Mouse (Mus musculus): Measurements from ENCODE around the gene Gm13279.
"Not testable (repeated sequence)": the region's sequence is repeated elsewhere in the genome, so short reads cannot be mapped to it uniquely, and the experiment has no call there.

Gm13279 gene

DNA sequence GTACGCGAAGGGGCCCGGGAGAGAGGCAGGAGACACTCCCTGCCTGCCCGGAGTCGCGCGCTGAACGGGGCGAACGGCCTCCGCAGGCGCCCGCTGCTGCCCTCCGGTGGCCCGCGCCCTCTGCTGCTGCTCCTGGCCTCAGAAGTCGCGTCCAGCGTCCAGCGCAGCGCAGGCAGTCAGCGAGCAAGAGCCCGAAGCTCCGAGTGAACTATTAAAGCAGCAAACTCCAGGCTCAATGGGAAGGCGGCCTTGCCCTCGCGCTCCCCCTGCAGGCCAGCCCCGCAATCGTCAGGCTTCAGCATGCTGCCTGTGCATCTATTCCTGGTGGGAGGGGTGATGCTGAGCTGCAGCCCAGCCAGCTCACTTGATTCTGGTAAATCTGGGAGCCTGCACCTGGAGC is 17.6 kb upstream of the Gm13279 start, which contains the start of gene Gm13272:
Gm13272 (plus strand) TSS at position 301 of the 400 bp plus-strand sequence.
- not testable (repeated sequence) for H3K36me3 ChIP-seq (ENCODE audit: insufficient read depth, low read length); H3K9me3 ChIP-seq (ENCODE audit: low read length); H3K4me1 ChIP-seq (replicated peaks; ENCODE audit: low read depth, low read length); H3K4me3 ChIP-seq (replicated peaks; ENCODE audit: low read length); H3K27me3 ChIP-seq (ENCODE audit: insufficient read depth, low read length)

DNA sequence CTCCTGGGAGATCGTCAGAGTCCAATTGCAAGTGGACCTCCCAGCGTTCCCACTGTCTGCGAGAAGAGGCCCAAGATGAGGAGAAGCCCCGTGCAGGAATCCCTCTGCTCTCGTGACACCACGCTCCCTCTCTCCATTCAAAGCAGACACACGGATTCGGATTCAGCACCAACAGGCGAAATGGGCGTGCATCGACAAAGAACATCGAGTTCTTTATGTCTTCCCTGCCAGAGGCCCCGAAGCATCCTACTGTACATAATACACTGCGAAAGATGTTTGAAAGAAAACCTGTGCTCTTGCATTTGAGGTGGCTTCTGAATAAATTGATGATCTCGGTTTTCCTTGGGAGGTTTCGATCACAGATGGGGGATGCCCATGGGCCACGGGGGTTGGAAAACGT is 16.9 kb upstream of the Gm13279 start:
- H3K4me3 ChIP-seq (replicated peaks; ENCODE audit: low read length); H3K9me3 ChIP-seq (ENCODE audit: low read length); H3K36me3 ChIP-seq (ENCODE audit: insufficient read depth, low read length); H3K4me1 ChIP-seq (replicated peaks; ENCODE audit: low read depth, low read length); H3K27me3 ChIP-seq (ENCODE audit: insufficient read depth, low read length): not testable (repeated sequence)

DNA sequence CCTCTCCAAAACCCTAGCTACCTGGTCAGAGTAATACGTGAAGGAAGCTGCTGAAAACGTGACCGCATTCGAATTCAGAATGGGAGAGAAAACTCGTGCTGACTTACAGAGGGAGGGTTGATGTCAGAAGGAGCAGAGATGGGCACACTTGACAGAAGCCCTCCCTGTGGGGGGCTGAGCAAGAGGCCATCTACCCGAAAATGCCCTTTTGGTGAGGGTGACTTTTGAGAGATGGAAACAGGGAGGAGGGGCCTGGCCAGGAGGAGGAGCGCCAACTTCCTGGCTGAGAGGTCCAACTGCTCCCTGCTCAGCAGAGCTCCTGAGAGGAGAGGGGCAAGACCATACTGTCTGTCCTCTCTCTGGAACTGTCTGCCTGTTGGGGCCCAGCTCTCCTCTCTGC is 15.4 kb upstream of the Gm13279 start, which contains the start of gene Ifnz:
Ifnz (plus strand) TSS at position 301 of the 400 bp plus-strand sequence.
- H3K9me3 ChIP-seq (ENCODE audit: low read length); H3K36me3 ChIP-seq (ENCODE audit: insufficient read depth, low read length); H3K27me3 ChIP-seq (ENCODE audit: insufficient read depth, low read length); H3K4me3 ChIP-seq (replicated peaks; ENCODE audit: low read length); H3K4me1 ChIP-seq (replicated peaks; ENCODE audit: low read depth, low read length): not testable (repeated sequence)

DNA sequence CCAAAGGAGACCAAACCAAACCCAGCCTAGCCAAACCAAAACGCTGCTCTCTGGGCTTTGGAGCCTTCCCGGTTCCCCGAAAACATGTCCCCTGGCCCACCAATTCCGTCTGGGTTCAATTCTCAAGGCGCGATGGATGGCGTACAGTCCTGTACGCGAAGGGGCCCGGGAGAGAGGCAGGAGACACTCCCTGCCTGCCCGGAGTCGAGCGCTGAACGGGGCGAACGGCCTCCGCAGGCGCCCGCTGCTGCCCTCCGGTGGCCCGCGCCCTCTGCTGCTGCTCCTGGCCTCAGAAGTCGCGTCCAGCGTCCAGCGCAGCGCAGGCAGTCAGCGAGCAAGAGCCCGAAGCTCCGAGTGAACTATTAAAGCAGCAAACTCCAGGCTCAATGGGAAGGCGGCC is 14.9 kb upstream of the Gm13279 start:
- not testable (repeated sequence) for H3K4me1 ChIP-seq (replicated peaks; ENCODE audit: low read depth, low read length); H3K9me3 ChIP-seq (ENCODE audit: low read length); H3K4me3 ChIP-seq (replicated peaks; ENCODE audit: low read length); H3K36me3 ChIP-seq (ENCODE audit: insufficient read depth, low read length); H3K27me3 ChIP-seq (ENCODE audit: insufficient read depth, low read length)

DNA sequence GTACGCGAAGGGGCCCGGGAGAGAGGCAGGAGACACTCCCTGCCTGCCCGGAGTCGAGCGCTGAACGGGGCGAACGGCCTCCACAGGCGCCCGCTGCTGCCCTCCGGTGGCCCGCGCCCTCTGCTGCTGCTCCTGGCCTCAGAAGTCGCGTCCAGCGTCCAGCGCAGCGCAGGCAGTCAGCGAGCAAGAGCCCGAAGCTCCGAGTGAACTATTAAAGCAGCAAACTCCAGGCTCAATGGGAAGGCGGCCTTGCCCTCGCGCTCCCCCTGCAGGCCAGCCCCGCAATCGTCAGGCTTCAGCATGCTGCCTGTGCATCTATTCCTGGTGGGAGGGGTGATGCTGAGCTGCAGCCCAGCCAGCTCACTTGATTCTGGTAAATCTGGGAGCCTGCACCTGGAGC is 11.8 kb upstream of the Gm13279 start, which contains the start of gene Gm13276:
Gm13276 (plus strand) TSS at position 301 of the 400 bp plus-strand sequence.
- not testable (repeated sequence) for H3K4me3 ChIP-seq (replicated peaks; ENCODE audit: low read length); H3K27me3 ChIP-seq (ENCODE audit: insufficient read depth, low read length); H3K9me3 ChIP-seq (ENCODE audit: low read length); H3K4me1 ChIP-seq (replicated peaks; ENCODE audit: low read depth, low read length); H3K36me3 ChIP-seq (ENCODE audit: insufficient read depth, low read length)

DNA sequence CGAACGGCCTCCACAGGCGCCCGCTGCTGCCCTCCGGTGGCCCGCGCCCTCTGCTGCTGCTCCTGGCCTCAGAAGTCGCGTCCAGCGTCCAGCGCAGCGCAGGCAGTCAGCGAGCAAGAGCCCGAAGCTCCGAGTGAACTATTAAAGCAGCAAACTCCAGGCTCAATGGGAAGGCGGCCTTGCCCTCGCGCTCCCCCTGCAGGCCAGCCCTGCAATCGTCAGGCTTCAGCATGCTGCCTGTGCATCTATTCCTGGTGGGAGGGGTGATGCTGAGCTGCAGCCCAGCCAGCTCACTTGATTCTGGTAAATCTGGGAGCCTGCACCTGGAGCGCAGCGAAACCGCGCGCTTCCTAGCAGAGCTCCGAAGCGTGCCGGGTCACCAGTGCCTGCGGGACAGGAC is 8.8 kb upstream of the Gm13279 start, which contains the start of gene Gm13277:
Gm13277 (plus strand) TSS at position 231 of the 400 bp plus-strand sequence.
- H3K4me3 ChIP-seq (replicated peaks; ENCODE audit: low read length); H3K9me3 ChIP-seq (ENCODE audit: low read length); H3K27me3 ChIP-seq (ENCODE audit: insufficient read depth, low read length); H3K36me3 ChIP-seq (ENCODE audit: insufficient read depth, low read length); H3K4me1 ChIP-seq (replicated peaks; ENCODE audit: low read depth, low read length): not testable (repeated sequence)

DNA sequence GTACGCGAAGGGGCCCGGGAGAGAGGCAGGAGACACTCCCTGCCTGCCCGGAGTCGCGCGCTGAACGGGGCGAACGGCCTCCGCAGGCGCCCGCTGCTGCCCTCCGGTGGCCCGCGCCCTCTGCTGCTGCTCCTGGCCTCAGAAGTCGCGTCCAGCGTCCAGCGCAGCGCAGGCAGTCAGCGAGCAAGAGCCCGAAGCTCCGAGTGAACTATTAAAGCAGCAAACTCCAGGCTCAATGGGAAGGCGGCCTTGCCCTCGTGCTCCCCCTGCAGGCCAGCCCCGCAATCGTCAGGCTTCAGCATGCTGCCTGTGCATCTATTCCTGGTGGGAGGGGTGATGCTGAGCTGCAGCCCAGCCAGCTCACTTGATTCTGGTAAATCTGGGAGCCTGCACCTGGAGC is 5.9 kb upstream of the Gm13279 start, which contains the start of gene Gm13278:
Gm13278 (plus strand) TSS at position 301 of the 400 bp plus-strand sequence.
- H3K4me3 ChIP-seq (replicated peaks; ENCODE audit: low read length); H3K27me3 ChIP-seq (ENCODE audit: insufficient read depth, low read length); H3K9me3 ChIP-seq (ENCODE audit: low read length); H3K36me3 ChIP-seq (ENCODE audit: insufficient read depth, low read length); H3K4me1 ChIP-seq (replicated peaks; ENCODE audit: low read depth, low read length): not testable (repeated sequence)

DNA sequence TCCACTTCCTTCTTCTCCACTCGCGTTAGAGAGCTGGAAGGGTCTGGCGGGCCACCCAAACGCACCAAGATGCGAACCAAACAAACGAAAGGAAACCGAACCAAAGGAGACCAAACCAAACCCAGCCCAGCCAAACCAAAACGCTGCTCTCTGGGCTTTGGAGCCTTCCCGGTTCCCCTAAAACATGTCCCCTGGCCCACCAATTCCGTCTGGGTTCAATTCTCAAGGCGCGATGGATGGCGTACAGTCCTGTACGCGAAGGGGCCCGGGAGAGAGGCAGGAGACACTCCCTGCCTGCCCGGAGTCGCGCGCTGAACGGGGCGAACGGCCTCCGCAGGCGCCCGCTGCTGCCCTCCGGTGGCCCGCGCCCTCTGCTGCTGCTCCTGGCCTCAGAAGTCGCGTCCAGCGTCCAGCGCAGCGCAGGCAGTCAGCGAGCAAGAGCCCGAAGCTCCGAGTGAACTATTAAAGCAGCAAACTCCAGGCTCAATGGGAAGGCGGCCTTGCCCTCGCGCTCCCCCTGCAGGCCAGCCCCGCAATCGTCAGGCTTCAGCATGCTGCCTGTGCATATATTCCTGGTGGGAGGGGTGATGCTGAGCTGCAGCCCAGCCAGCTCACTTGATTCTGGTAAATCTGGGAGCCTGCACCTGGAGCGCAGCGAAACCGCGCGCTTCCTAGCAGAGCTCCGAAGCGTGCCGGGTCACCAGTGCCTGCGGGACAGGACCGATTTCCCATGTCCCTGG is 3.1 kb upstream of the Gm13279 start, which contains the start of gene Gm13275:
Gm13275 (plus strand) TSS at position 552 of the 740 bp plus-strand sequence.
- not testable (repeated sequence) for H3K9me3 ChIP-seq (ENCODE audit: low read length); H3K4me1 ChIP-seq (replicated peaks; ENCODE audit: low read depth, low read length); H3K4me3 ChIP-seq (replicated peaks; ENCODE audit: low read length); H3K27me3 ChIP-seq (ENCODE audit: insufficient read depth, low read length); H3K36me3 ChIP-seq (ENCODE audit: insufficient read depth, low read length)

DNA sequence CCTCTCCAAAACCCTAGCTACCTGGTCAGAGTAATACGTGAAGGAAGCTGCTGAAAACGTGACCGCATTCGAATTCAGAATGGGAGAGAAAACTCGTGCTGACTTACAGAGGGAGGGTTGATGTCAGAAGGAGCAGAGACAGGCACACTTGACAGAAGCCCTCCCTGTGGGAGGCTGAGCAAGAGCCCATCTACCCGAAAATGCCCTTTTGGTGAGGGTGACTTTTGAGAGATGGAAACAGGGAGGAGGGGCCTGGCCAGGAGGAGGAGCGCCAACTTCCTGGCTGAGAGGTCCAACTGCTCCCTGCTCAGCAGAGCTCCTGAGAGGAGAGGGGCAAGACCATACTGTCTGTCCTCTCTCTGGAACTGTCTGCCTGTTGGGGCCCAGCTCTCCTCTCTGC is 2.2 kb downstream of the Gm13279 start, which contains the start of gene Gm13285:
Gm13285 (plus strand) TSS at position 301 of the 400 bp plus-strand sequence.
- not testable (repeated sequence) for H3K4me1 ChIP-seq (replicated peaks; ENCODE audit: low read depth, low read length); H3K27me3 ChIP-seq (ENCODE audit: insufficient read depth, low read length); H3K4me3 ChIP-seq (replicated peaks; ENCODE audit: low read length); H3K36me3 ChIP-seq (ENCODE audit: insufficient read depth, low read length); H3K9me3 ChIP-seq (ENCODE audit: low read length)

DNA sequence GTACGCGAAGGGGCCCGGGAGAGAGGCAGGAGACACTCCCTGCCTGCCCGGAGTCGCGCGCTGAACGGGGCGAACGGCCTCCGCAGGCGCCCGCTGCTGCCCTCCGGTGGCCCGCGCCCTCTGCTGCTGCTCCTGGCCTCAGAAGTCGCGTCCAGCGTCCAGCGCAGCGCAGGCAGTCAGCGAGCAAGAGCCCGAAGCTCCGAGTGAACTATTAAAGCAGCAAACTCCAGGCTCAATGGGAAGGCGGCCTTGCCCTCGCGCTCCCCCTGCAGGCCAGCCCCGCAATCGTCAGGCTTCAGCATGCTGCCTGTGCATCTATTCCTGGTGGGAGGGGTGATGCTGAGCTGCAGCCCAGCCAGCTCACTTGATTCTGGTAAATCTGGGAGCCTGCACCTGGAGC is 5.8 kb downstream of the Gm13279 start, which contains the start of gene Gm13287:
Gm13287 (plus strand) TSS at position 301 of the 400 bp plus-strand sequence.
- H3K36me3 ChIP-seq (ENCODE audit: insufficient read depth, low read length); H3K9me3 ChIP-seq (ENCODE audit: low read length); H3K4me3 ChIP-seq (replicated peaks; ENCODE audit: low read length); H3K4me1 ChIP-seq (replicated peaks; ENCODE audit: low read depth, low read length): not testable (repeated sequence)
- peaks cover 16% of the 10 kb centered on the region for H3K27me3 ChIP-seq (ENCODE audit: insufficient read depth, low read length)

DNA sequence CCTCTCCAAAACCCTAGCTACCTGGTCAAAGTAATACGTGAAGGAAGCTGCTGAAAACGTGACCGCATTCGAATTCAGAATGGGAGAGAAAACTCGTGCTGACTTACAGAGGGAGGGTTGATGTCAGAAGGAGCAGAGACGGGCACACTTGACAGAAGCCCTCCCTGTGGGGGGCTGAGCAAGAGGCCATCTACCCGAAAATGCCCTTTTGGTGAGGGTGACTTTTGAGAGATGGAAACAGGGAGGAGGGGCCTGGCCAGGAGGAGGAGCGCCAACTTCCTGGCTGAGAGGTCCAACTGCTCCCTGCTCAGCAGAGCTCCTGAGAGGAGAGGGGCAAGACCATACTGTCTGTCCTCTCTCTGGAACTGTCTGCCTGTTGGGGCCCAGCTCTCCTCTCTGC is 8.0 kb downstream of the Gm13279 start, which contains the start of gene Gm13288:
Gm13288 (plus strand) TSS at position 301 of the 400 bp plus-strand sequence.
- H3K27me3 ChIP-seq (ENCODE audit: insufficient read depth, low read length) = peaks cover 19% of the 10 kb centered on the region
- not testable (repeated sequence) for H3K36me3 ChIP-seq (ENCODE audit: insufficient read depth, low read length); H3K4me1 ChIP-seq (replicated peaks; ENCODE audit: low read depth, low read length); H3K4me3 ChIP-seq (replicated peaks; ENCODE audit: low read length); H3K9me3 ChIP-seq (ENCODE audit: low read length)

DNA sequence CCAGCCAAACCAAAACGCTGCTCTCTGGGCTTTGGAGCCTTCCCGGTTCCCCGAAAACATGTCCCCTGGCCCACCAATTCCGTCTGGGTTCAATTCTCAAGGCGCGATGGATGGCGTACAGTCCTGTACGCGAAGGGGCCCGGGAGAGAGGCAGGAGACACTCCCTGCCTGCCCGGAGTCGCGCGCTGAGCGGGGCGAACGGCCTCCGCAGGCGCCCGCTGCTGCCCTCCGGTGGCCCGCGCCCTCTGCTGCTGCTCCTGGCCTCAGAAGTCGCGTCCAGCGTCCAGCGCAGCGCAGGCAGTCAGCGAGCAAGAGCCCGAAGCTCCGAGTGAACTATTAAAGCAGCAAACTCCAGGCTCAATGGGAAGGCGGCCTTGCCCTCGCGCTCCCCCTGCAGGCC is 8.6 kb downstream of the Gm13279 start:
- H3K36me3 ChIP-seq (ENCODE audit: insufficient read depth, low read length); H3K4me1 ChIP-seq (replicated peaks; ENCODE audit: low read depth, low read length); H3K4me3 ChIP-seq (replicated peaks; ENCODE audit: low read length); H3K9me3 ChIP-seq (ENCODE audit: low read length): not testable (repeated sequence)
- H3K27me3 ChIP-seq (ENCODE audit: insufficient read depth, low read length) = peaks cover 24% of the 10 kb centered on the region

Data from E14TG2a.4 (cell line).